Mouse (Mus musculus) liver, embryonic 11.5 days (tissue): ENCODE results near the gene Akap7. TPM values are rescaled to one million over a fixed set of nuclear protein-coding genes. Genes with fewer than 3 reads are reported as not detected.

ENCODE experiments used
- ATAC-seq: fragments of 200-750 bp; cut with Nextera tagmentation; replicated peaks from 2 replicates; pipeline ENCODE4 v1.8.0; 2017; ENCODE audit warnings: moderate number of reproducible peaks, mild to moderate bottlenecking, moderate TSS enrichment, moderate library complexity; ENCODE audit not compliant: low FRiP score
- DNase-seq: peaks from one replicate; pipeline ENCODE4 v3.0.0-alpha.2; 2017; ENCODE audit warnings: low spot score
- H3K27ac ChIP-seq: fragments of 300-500 bp; sonication (generic); 2 replicates; pipeline ENCODE4 v1.5.1; 2014; ENCODE audit warnings: mild to moderate bottlenecking, low read depth, low read length, control low read depth
- H3K27me3 ChIP-seq: fragments of 300-500 bp; sonication (generic); replicated peaks from 2 replicates; pipeline ENCODE4 v1.6.1; 2014; ENCODE audit warnings: low read length, mixed read lengths; ENCODE audit not compliant: control insufficient read depth, insufficient read depth
- H3K36me3 ChIP-seq: fragments of 300-500 bp; sonication (generic); 2 replicates; pipeline ENCODE4 v1.6.1; 2014; ENCODE audit warnings: mild to moderate bottlenecking, low read length, moderate library complexity, mixed read lengths; ENCODE audit not compliant: control insufficient read depth, insufficient read depth
- H3K4me1 ChIP-seq: fragments of 300-500 bp; sonication (generic); replicated peaks from 2 replicates; pipeline ENCODE4 v1.6.1; 2014; ENCODE audit warnings: low read length, mixed read lengths; ENCODE audit not compliant: control insufficient read depth, insufficient read depth
- H3K4me2 ChIP-seq: fragments of 300-500 bp; sonication (generic); 2 replicates; pipeline ENCODE4 v1.6.1; 2014; ENCODE audit warnings: mild to moderate bottlenecking, control low read depth, moderate library complexity
- H3K4me3 ChIP-seq: fragments of 300-500 bp; sonication (generic); 2 replicates; pipeline ENCODE4 v1.5.1; 2014; ENCODE audit warnings: low read depth, low read length, control low read depth
- H3K9ac ChIP-seq: fragments of 300-500 bp; sonication (generic); 2 replicates; pipeline ENCODE4 v1.6.1; 2014; ENCODE audit warnings: low read depth, low read length, control low read depth
- H3K9me3 ChIP-seq: fragments of 300-500 bp; sonication (generic); 2 replicates; pipeline ENCODE4 v1.6.1; 2016; ENCODE audit warnings: low read length, inconsistent platforms, mixed read lengths; ENCODE audit not compliant: control insufficient read depth
- WGBS: fragments of 180-500 bp; shearing (Covaris S2); extraction: QIAGEN DNeasy Blood & Tissue Kit; methylation state at CpG from one replicate; pipeline ENCODE4 v1.1.7; 2014; 5-methylcytosine and 5-hydroxymethylcytosine counted together
- polyA plus RNA-seq: library from polyadenylated mRNA; unstranded; fragments of >200 nt; fragmentation: Nextera tagmentation; extraction: Ambion mirVana; gene quantifications from 2 replicates; pipeline ENCODE4 v1.2.1, GENCODE M21; 2014

Akap7 gene
- polyA plus RNA-seq, 1 experiment from 2014 or later = 21.6 TPM

DNA sequence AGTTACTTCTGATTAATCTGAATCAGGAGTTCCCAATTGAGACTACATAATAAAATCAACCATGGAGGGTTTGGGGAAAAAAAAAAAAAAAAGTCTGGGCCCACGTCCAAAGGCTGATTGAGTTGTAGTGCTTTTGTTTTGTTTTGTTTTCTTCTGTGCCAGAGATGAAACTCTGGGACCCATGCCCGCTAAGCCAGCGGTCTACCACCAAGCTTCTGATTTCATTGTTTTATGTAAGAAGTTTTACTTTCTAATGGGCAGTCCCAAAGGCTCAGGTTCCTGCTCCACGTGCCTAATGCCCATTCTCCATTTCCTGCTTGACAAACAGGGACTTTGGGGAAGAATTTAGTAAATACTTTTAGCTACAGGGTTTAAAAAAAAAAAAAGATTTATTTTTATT lies 18.0 kb upstream of the Akap7 start:
- no peak overlapping the region for H3K4me2 ChIP-seq
- no peak for ATAC-seq

DNA sequence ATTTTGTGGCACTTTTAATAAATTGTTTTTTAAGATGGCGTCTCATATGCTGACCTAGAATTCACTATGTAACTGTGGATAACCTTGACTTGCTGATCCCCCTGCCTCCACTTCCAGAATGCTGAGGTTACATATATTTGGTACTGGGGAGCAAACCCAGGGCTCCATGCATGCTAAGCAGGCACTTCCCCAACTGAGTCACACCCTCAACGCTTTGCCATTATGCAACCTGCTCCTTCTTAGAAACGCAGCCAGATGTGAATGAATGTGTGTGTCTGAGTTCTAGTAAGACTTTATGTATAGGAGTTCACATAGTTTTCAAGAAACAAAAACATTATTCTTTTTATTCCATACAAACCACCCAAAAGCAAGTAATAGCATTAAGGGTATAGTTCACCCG lies 13.5 kb upstream of the Akap7 start:
- no peaks in the 10 kb centered on the region for H3K9me3 ChIP-seq
- H3K4me1 ChIP-seq = no peaks in the 10 kb centered on the region
- WGBS = 75% methylated on average over 4 of the region's 4 CpGs

More for the DNA sequence above, 18.0 kb upstream of the Akap7 start:
- Histone ChIP-seq H3K27me3 (no peaks in the 10 kb centered on the region), H3K4me1 (no peaks in the 10 kb centered on the region), H3K27ac (no peak overlapping the region), H3K9me3 (no peaks in the 10 kb centered on the region), H3K4me3 (no peak overlapping the region), H3K36me3 (no peaks in the 10 kb centered on the region), H3K9ac (no peak overlapping the region)
- DNase-seq = no peak
- WGBS = 83% methylated on average over 4 of the region's 4 CpGs

DNA sequence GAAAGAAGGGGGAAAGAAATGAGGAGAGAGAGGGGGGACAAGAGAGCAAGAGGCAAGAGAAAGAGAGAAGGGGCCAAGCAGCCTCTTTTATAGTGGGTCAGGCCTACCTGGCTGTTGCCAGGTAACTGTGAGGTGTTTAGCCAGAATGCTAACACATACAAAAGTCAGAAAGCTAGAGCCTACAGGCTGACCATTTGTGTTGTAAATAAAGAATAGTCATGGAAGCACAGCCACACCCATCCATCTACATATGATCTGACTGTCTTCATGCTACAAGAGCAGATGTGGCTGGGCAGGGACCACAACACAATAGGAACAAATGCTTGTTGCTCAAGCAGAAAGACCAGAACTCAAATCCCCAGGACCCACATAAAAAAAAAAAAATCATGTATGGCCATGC lies 11.9 kb upstream of the Akap7 start:
- no peak overlapping the region for H3K27ac ChIP-seq
- H3K9ac ChIP-seq = no peak overlapping the region
- no peaks in the 10 kb centered on the region for H3K27me3 ChIP-seq
- H3K36me3 ChIP-seq = no peaks in the 10 kb centered on the region
- H3K9me3 ChIP-seq = no peaks in the 10 kb centered on the region
- no peak overlapping the region for H3K4me3 ChIP-seq
- ATAC-seq (no peak), DNase-seq (no peak)
- no peaks in the 10 kb centered on the region for H3K4me1 ChIP-seq
- no peak overlapping the region for H3K4me2 ChIP-seq

More for the DNA sequence above, 13.5 kb upstream of the Akap7 start:
- H3K27me3 ChIP-seq = no peaks in the 10 kb centered on the region
- no peak for DNase-seq
- no peak overlapping the region for H3K9ac ChIP-seq
- H3K4me3 ChIP-seq = no peak overlapping the region
- H3K4me2 ChIP-seq = no peak overlapping the region
- no peaks in the 10 kb centered on the region for H3K36me3 ChIP-seq
- ATAC-seq = no peak
- no peak overlapping the region for H3K27ac ChIP-seq

DNA sequence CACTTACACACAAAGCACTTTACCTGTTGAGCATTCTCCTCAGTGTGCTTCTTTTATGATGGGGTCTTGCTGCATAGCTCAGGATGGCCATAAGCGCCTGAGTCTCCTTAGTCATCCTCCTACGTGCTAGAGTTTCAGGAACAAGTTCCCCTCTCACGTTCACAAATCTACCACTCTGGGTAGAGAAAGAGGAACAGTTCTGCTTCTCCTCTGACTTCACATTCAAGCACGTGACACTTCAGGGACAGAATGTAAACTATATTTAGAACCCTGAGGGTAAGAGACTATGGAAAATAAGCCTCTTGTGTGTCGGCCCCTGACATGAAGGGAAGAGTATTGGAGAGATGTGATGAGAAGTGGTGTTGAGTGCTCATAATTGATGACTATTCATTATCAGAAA lies 10.7 kb upstream of the Akap7 start:
- ATAC-seq (no peak), DNase-seq (no peak)
- no peaks in the 10 kb centered on the region for H3K27me3 ChIP-seq
- no peaks in the 10 kb centered on the region for H3K9me3 ChIP-seq
- no peak overlapping the region for H3K4me3 ChIP-seq
- WGBS = 50% methylated on average over 5 of the region's 5 CpGs
- no peaks in the 10 kb centered on the region for H3K4me1 ChIP-seq
- no peak overlapping the region for H3K4me2 ChIP-seq
- H3K9ac ChIP-seq = no peak overlapping the region
- no peaks in the 10 kb centered on the region for H3K36me3 ChIP-seq
- H3K27ac ChIP-seq = no peak overlapping the region

DNA sequence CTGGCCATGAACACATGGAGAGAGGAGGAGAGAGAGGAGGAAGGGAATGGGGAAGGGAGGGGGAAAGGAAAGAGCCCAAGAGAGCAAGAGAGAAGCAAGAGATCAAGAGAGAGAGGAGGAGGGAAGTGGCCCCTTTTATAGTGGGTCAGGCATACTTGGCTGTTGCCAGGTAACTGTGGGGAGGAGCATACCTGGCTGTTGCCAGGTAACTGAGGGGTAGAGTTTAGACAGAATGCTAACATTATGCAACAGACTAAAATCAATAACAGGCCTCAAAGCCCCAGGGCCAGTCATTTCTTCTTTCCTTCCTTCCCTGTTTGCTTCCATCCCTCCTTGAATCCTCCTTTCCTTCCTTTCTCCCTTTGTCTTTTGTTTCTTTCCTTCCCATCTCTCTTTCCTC lies 10.0 kb upstream of the Akap7 start:
- no peak overlapping the region for H3K4me2 ChIP-seq
- no peak for ATAC-seq
- H3K27ac ChIP-seq = no peak overlapping the region

DNA sequence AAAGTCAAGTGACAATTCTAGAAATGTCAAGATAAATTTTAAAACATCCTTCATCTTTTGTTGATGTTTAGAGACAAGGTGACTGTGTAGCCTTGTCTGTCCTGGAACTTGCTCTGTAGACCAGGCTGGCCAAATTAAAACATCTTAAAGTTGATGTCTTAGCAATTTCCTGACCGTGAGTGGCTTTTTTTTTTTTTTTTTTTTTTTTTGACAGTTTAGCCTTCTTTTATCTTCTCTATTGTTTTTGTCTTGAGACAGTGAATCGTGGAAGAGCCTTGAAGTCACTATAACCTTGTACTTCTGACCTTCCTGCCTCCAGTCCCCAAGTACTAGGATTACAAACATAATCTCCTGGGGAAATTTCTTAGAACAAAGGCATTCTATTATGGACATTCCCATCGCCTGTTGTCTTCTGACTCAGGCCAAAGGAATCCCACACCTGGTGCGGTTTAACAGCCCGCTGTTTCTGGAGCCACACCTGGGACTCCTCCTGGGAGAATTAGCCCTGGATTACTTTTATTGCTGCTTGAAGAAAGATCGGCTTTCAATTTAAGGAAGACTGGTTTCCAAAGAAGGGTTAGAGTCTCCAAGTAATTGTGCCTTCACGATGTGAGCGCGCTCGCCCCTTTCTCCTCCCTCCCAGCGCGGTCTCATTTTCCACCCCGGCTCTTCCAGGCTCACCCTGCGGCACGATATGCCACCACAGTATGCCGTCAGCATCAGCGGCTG lies 6.3 kb upstream of the Akap7 start:
- Histone ChIP-seq H3K36me3 (no peaks in the 10 kb centered on the region), H3K4me3 (no peak overlapping the region), H3K9me3 (no peaks in the 10 kb centered on the region), H3K27me3 (no peaks in the 10 kb centered on the region), H3K9ac (no peak overlapping the region), H3K27ac (no peak overlapping the region), H3K4me2 (no peak overlapping the region), H3K4me1 (no peaks in the 10 kb centered on the region; the same call in 1 of the 2 replicates)
- ATAC-seq = no peak
- 31% methylated on average over 17 of the region's 17 CpGs for WGBS
- no peak for DNase-seq

More for the DNA sequence above, 10.0 kb upstream of the Akap7 start:
- Histone ChIP-seq H3K4me3 (no peak overlapping the region), H3K36me3 (no peaks in the 10 kb centered on the region), H3K4me1 (no peaks in the 10 kb centered on the region; the same call in 1 of the 2 replicates), H3K9ac (no peak overlapping the region), H3K9me3 (no peaks in the 10 kb centered on the region), H3K27me3 (no peaks in the 10 kb centered on the region)
- no peak for DNase-seq

DNA sequence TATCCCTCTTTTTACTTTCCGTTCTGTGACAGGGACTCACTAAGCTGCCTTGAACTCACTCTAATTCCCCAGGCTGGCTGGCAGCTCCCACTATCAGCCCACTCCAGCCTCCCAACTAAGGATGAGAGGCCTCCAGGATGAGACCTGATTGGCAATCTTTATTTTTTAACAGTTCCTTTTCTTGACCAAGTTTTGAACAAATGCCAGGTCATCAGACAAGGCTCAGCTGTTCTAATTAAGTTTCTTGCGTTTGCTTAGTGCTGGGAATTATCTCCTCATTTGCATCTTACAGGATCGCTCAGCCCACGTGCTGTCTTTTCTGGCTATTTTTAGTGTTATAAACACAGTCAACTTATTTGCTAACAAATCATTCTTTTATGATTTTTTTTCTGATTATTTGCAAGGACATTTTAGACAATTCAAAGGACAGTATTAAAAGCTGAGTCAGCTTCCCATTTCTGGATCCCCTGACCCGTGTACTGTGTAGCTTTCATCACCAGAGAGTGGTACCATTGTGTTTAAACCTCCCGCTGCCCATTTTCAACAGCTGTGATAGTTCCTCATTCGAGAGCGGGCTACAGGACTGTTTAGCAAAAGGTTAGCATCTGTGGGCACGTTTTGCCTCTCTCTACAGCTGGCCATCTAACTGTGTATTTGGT lies 4.0 kb upstream of the Akap7 start:
- Histone ChIP-seq H3K4me2 (no peak overlapping the region), H3K36me3 (no peaks in the 10 kb centered on the region), H3K27ac (no peak overlapping the region), H3K27me3 (no peaks in the 10 kb centered on the region), H3K9ac (no peak overlapping the region), H3K4me3 (no peak overlapping the region), H3K9me3 (no peaks in the 10 kb centered on the region), H3K4me1 (no peaks in the 10 kb centered on the region; the same call in 1 of the 2 replicates)
- no peak for ATAC-seq
- WGBS = 58% methylated on average over 9 of the region's 9 CpGs
- DNase-seq = no peak

DNA sequence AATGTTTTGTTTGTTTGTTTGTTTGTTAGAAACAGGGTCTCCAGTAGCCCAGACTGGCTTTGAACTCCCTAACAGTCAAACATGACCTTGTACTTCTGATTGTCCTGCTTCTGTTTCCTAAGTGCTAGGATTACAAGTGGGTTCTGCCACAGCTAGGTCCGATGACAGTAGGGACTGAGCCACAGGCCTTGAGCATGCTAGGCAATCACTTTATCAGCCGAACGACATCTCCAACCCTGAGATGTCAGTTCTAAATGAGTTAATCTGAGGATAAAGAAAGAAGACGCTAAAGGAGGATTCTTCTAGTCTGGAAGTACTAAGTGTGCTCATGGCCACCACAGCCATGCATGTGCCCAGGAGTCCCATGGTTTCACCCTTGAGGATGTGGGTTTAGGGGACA lies 3.1 kb upstream of the Akap7 start:
- 73% methylated on average over 4 of the region's 4 CpGs for WGBS

DNA sequence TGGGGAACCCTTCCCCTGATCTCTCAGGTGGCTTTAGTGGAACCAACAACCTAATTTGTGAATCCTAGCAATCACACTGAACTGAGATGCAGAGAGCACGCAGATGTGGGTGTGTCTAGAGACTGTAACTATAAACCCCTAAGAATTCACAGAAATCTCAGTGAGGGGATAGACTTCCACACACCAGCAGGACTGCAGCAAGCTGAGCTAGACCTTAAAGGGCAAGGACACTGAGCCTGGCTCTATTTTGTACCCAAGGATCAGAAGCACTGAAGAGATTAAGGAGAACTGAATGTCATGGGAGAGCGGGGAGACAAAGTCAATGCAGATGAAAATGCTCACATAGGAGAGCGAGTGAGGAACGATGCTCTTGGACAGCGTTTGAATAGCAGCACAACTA lies 2.3 kb upstream of the Akap7 start:
- H3K36me3 ChIP-seq = no peaks in the 10 kb centered on the region
- H3K27me3 ChIP-seq = no peaks in the 10 kb centered on the region
- H3K4me1 ChIP-seq = no peaks in the 10 kb centered on the region; the same call in 1 of the 2 replicates
- 87% methylated on average over 5 of the region's 5 CpGs for WGBS
- no peak overlapping the region for H3K27ac ChIP-seq
- H3K4me2 ChIP-seq = no peak overlapping the region
- H3K9me3 ChIP-seq = no peaks in the 10 kb centered on the region
- ATAC-seq (no peak), DNase-seq (no peak)
- no peak overlapping the region for H3K4me3 ChIP-seq
- no peak overlapping the region for H3K9ac ChIP-seq

More for the DNA sequence above, 3.1 kb upstream of the Akap7 start:
- no peaks in the 10 kb centered on the region for H3K27me3 ChIP-seq
- H3K9me3 ChIP-seq = no peaks in the 10 kb centered on the region
- H3K4me3 ChIP-seq = no peak overlapping the region
- H3K9ac ChIP-seq = no peak overlapping the region
- H3K27ac ChIP-seq = no peak overlapping the region
- no peaks in the 10 kb centered on the region for H3K36me3 ChIP-seq
- H3K4me2 ChIP-seq = no peak overlapping the region
- H3K4me1 ChIP-seq = no peaks in the 10 kb centered on the region; the same call in 1 of the 2 replicates
- DNase-seq = no peak
- ATAC-seq = no peak
